Mouse (Mus musculus): Measurements from ENCODE around the gene Hoxd4. TPM values are rescaled to one million over a fixed set of nuclear protein-coding genes. Genes with fewer than 3 reads are reported as not detected.

Hoxd4 gene
- polyA plus RNA-seq, 1 experiment from 2014 or later = 0.39 TPM

- Histone ChIP-seq H3K4me3 (replicated peaks; ENCODE audit: low read length) (peak overlapping the region; percentile 9; the same call in 1 of the 2 replicates), H3K9ac (ENCODE audit: low read length) (no peak overlapping the region), H3K27ac (ENCODE audit: low read length) (no peak overlapping the region), H3K9me3 (replicated peaks; ENCODE audit: control insufficient read depth, low read length) (no peaks in the 10 kb centered on the region), H3K27me3 (ENCODE audit: control insufficient read depth, insufficient read depth, low read length) (peaks cover 92% of the 10 kb centered on the region), H3K36me3 (ENCODE audit: control insufficient read depth, insufficient read depth, low read length) (no peaks in the 10 kb centered on the region), H3K4me2 (ENCODE audit: low read depth, low read length) (peak overlapping the region; percentile 23; the same call in 1 of the 2 replicates), H3K4me1 (ENCODE audit: control insufficient read depth, insufficient read depth, low read length) (no peaks in the 10 kb centered on the region)
- no peak for ATAC-seq (ENCODE audit: insufficient read depth, low FRiP score)
- 15% methylated on average over 9 of the region's 9 CpGs for WGBS
Observed at GRCm38 (mm10) chr2:74731799-74732512, 20.2 kb downstream of the Hoxd4 start.

GRCm38 (mm10) chr2:74732513-74733316, 21.0 kb downstream of the Hoxd4 start:
- H3K27me3 ChIP-seq (ENCODE audit: control insufficient read depth, insufficient read depth, low read length) = peaks cover 91% of the 10 kb centered on the region
- no peak overlapping the region for H3K27ac ChIP-seq (ENCODE audit: low read length)
- 4% methylated on average over 52 of the region's 52 CpGs for WGBS
- no peaks in the 10 kb centered on the region for H3K9me3 ChIP-seq (replicated peaks; ENCODE audit: control insufficient read depth, low read length)
- H3K9ac ChIP-seq (ENCODE audit: low read length) = no peak overlapping the region
- H3K4me3 ChIP-seq (replicated peaks; ENCODE audit: low read length) = peak overlapping the region; percentile 9
- H3K4me2 ChIP-seq (ENCODE audit: low read depth, low read length) = peak overlapping the region; percentile 23
- no peaks in the 10 kb centered on the region for H3K4me1 ChIP-seq (ENCODE audit: control insufficient read depth, insufficient read depth, low read length)
- no peak for ATAC-seq (ENCODE audit: insufficient read depth, low FRiP score)
- H3K36me3 ChIP-seq (ENCODE audit: control insufficient read depth, insufficient read depth, low read length) = no peaks in the 10 kb centered on the region

GRCm38 (mm10) chr2:74733317-74733661, 21.6 kb downstream of the Hoxd4 start:
- Histone ChIP-seq H3K9me3 (replicated peaks; ENCODE audit: control insufficient read depth, low read length) (no peaks in the 10 kb centered on the region), H3K27ac (ENCODE audit: low read length) (no peak overlapping the region), H3K4me1 (ENCODE audit: control insufficient read depth, insufficient read depth, low read length) (no peaks in the 10 kb centered on the region), H3K36me3 (ENCODE audit: control insufficient read depth, insufficient read depth, low read length) (no peaks in the 10 kb centered on the region), H3K4me2 (ENCODE audit: low read depth, low read length) (no peak overlapping the region), H3K9ac (ENCODE audit: low read length) (no peak overlapping the region), H3K27me3 (ENCODE audit: control insufficient read depth, insufficient read depth, low read length) (peaks cover 91% of the 10 kb centered on the region), H3K4me3 (replicated peaks; ENCODE audit: low read length) (peak overlapping the region; percentile 9)
- no peak for ATAC-seq (ENCODE audit: insufficient read depth, low FRiP score)
- 5% methylated on average over 16 of the region's 16 CpGs for WGBS

- 0 out of 2 replicates have a peak overlapping the region, but pooled peaks have one; percentile 10 for H3K4me3 ChIP-seq (replicated peaks; ENCODE audit: low read length)
- H3K4me2 ChIP-seq (ENCODE audit: low read depth, low read length) = no peak overlapping the region
- ATAC-seq (ENCODE audit: insufficient read depth, low FRiP score) = no peak
Observed at GRCm38 (mm10) chr2:74733765-74734164, 22.0 kb downstream of the Hoxd4 start.

GRCm38 (mm10) chr2:74734451-74734850, 22.7 kb downstream of the Hoxd4 start:
- Histone ChIP-seq H3K4me3 (replicated peaks; ENCODE audit: low read length) (peak overlapping the region; percentile 5; the same call in 1 of the 2 replicates), H3K36me3 (ENCODE audit: control insufficient read depth, insufficient read depth, low read length) (no peaks in the 10 kb centered on the region), H3K9me3 (replicated peaks; ENCODE audit: control insufficient read depth, low read length) (no peaks in the 10 kb centered on the region), H3K4me2 (ENCODE audit: low read depth, low read length) (no peak overlapping the region), H3K9ac (ENCODE audit: low read length) (no peak overlapping the region), H3K27me3 (ENCODE audit: control insufficient read depth, insufficient read depth, low read length) (peaks cover 91% of the 10 kb centered on the region), H3K4me1 (ENCODE audit: control insufficient read depth, insufficient read depth, low read length) (no peaks in the 10 kb centered on the region), H3K27ac (ENCODE audit: low read length) (no peak overlapping the region)
- ATAC-seq (ENCODE audit: insufficient read depth, low FRiP score) = no peak
- WGBS = 7% methylated on average over 13 of the region's 13 CpGs

More at GRCm38 (mm10) chr2:74733765-74734164, 22.0 kb downstream of the Hoxd4 start:
- no peak overlapping the region for H3K9ac ChIP-seq (ENCODE audit: low read length)
- WGBS = 10% methylated on average over 6 of the region's 6 CpGs
- no peaks in the 10 kb centered on the region for H3K9me3 ChIP-seq (replicated peaks; ENCODE audit: control insufficient read depth, low read length)
- H3K4me1 ChIP-seq (ENCODE audit: control insufficient read depth, insufficient read depth, low read length) = no peaks in the 10 kb centered on the region
- H3K27me3 ChIP-seq (ENCODE audit: control insufficient read depth, insufficient read depth, low read length) = peaks cover 91% of the 10 kb centered on the region
- no peaks in the 10 kb centered on the region for H3K36me3 ChIP-seq (ENCODE audit: control insufficient read depth, insufficient read depth, low read length)
- H3K27ac ChIP-seq (ENCODE audit: low read length) = no peak overlapping the region; the same call in 1 of the 2 replicates

- Histone ChIP-seq H3K9ac (ENCODE audit: low read length) (no peak overlapping the region), H3K9me3 (replicated peaks; ENCODE audit: control insufficient read depth, low read length) (no peaks in the 10 kb centered on the region), H3K36me3 (ENCODE audit: control insufficient read depth, insufficient read depth, low read length) (no peaks in the 10 kb centered on the region), H3K4me1 (ENCODE audit: control insufficient read depth, insufficient read depth, low read length) (no peaks in the 10 kb centered on the region), H3K27me3 (ENCODE audit: control insufficient read depth, insufficient read depth, low read length) (peaks cover 89% of the 10 kb centered on the region), H3K4me3 (replicated peaks; ENCODE audit: low read length) (peak overlapping the region; percentile 22), H3K27ac (ENCODE audit: low read length) (no peak overlapping the region), H3K4me2 (ENCODE audit: low read depth, low read length) (0 out of 2 replicates have a peak overlapping the region, but pooled peaks have one; percentile 28)
- ATAC-seq (ENCODE audit: insufficient read depth, low FRiP score) = no peak
- 5% methylated on average over 27 of the region's 27 CpGs for WGBS
Observed at GRCm38 (mm10) chr2:74734996-74735811, 23.5 kb downstream of the Hoxd4 start.

GRCm38 (mm10) chr2:74735851-74736687, 24.3 kb downstream of the Hoxd4 start:
- 2% methylated on average over 42 of the region's 42 CpGs for WGBS
- H3K27ac ChIP-seq (ENCODE audit: low read length) = no peak overlapping the region
- H3K4me3 ChIP-seq (replicated peaks; ENCODE audit: low read length) = peak overlapping the region; percentile 22
- peaks cover 90% of the 10 kb centered on the region for H3K27me3 ChIP-seq (ENCODE audit: control insufficient read depth, insufficient read depth, low read length)
- H3K36me3 ChIP-seq (ENCODE audit: control insufficient read depth, insufficient read depth, low read length) = no peaks in the 10 kb centered on the region
- H3K9me3 ChIP-seq (replicated peaks; ENCODE audit: control insufficient read depth, low read length) = no peaks in the 10 kb centered on the region
- no peak for ATAC-seq (ENCODE audit: insufficient read depth, low FRiP score)
- peak overlapping the region; percentile 28 for H3K4me2 ChIP-seq (ENCODE audit: low read depth, low read length)
- no peak overlapping the region for H3K9ac ChIP-seq (ENCODE audit: low read length)
- no peaks in the 10 kb centered on the region for H3K4me1 ChIP-seq (ENCODE audit: control insufficient read depth, insufficient read depth, low read length)

Data from stomach, embryonic 16.5 days (tissue).